Mouse (Mus musculus): ENCODE measurements around the gene Mrpl53. TPM values are rescaled to one million over a fixed set of nuclear protein-coding genes. Genes with fewer than 3 reads are reported as not detected.

Gene Mrpl53
- total and polyA plus RNA-seq, 2 experiments, result 73.8 to 78.2 TPM

DNA sequence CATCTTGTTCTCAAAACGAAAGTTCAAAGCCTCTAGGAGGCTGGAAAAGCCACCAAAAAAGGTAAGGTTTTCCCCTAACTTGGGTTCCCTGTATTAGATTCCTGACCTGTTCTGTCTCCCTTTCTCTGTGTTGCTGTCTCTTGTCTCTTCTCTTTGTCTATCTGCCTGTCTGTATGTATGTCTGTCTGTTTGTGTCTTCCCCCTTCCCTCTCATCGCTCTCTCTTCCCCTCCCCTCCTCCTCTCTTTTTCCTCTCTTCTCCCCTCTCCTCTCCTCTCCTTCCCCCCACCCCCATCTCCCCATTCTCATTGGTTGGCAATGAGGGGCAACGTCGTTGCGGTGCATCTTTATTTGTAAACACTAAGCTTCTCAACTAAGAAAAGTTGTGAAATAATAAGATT is 16.5 kb downstream of the Mrpl53 start, which contains the start of gene Ino80b:
TSS of gene Ino80b (minus strand) at position 101 of the 400 bp plus-strand sequence.
- Histone ChIP-seq H3K79me2 (ENCODE audit: control insufficient read depth, insufficient read depth, low read length) (no peaks in the 10 kb centered on the region), H3K4me1 (ENCODE audit: control insufficient read depth, insufficient read depth, low read length) (peaks cover 7% of the 10 kb centered on the region), H3K9ac (ENCODE audit: low read depth, low read length) (peak within 1 kb of the TSS; percentile 96), H3K36me3 (ENCODE audit: control insufficient read depth, insufficient read depth, low read length) (no peaks in the 10 kb centered on the region; the same call in 1 of the 2 replicates), H3K4me3 (ENCODE audit: insufficient read depth, low read depth, low read length) (peak within 1 kb of the TSS; percentile 97), H3K27me3 (ENCODE audit: control insufficient read depth, insufficient read depth, low read length) (no peaks in the 10 kb centered on the region), H3K27ac (replicated peaks; ENCODE audit: insufficient read depth, low read depth, low read length) (peak within 1 kb of the TSS; percentile 66)
- TF ChIP-seq POLR2A (IDR thresholded peaks at IDR 0.05; ENCODE audit: extremely low read depth, insufficient read depth, low read length) (no peak), CTCF (IDR thresholded peaks at IDR 0.05; ENCODE audit: low read depth, low read length) (no peak)
- DNase-seq (ENCODE audit: extremely low read depth, low read depth, low spot score), result no peak
- 20% methylated on average over 5 of the region's 5 CpGs for WGBS

DNA sequence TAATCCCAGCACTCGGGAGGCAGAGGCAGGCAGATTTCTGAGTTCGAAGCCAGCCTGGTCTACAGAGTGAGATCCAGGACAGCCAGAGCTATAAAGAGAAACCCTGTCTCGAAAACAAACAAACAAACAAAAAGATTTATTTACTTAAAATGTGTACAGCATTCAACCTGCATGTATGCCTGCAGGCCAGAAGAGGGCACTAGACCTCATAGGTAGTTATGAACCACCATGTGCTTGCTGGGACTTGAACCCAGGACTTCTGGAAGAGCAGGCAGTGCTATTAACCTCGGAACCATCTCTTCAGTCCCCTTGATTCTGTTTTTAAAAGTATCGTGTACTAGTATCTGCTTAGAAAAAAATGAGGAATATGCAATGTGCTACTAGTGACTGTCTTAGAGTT is 18.6 kb downstream of the Mrpl53 start:
- Histone ChIP-seq H3K4me1 (ENCODE audit: control insufficient read depth, insufficient read depth, low read length) (peaks cover 10% of the 10 kb centered on the region), H3K9ac (ENCODE audit: low read depth, low read length) (no peak overlapping the region), H3K27me3 (ENCODE audit: control insufficient read depth, insufficient read depth, low read length) (no peaks in the 10 kb centered on the region), H3K27ac (replicated peaks; ENCODE audit: insufficient read depth, low read depth, low read length) (no peak overlapping the region), H3K4me3 (ENCODE audit: insufficient read depth, low read depth, low read length) (no peak overlapping the region), H3K79me2 (ENCODE audit: control insufficient read depth, insufficient read depth, low read length) (no peaks in the 10 kb centered on the region), H3K36me3 (ENCODE audit: control insufficient read depth, insufficient read depth, low read length) (no peaks in the 10 kb centered on the region; the same call in 1 of the 2 replicates)
- 96% methylated on average over 5 of the region's 5 CpGs for WGBS
- TF ChIP-seq POLR2A (IDR thresholded peaks at IDR 0.05; ENCODE audit: extremely low read depth, insufficient read depth, low read length) (no peak), CTCF (IDR thresholded peaks at IDR 0.05; ENCODE audit: low read depth, low read length) (no peak; the same call in 1 of the 2 replicates)
- DNase-seq (ENCODE audit: extremely low read depth, low read depth, low spot score), result no peak

DNA sequence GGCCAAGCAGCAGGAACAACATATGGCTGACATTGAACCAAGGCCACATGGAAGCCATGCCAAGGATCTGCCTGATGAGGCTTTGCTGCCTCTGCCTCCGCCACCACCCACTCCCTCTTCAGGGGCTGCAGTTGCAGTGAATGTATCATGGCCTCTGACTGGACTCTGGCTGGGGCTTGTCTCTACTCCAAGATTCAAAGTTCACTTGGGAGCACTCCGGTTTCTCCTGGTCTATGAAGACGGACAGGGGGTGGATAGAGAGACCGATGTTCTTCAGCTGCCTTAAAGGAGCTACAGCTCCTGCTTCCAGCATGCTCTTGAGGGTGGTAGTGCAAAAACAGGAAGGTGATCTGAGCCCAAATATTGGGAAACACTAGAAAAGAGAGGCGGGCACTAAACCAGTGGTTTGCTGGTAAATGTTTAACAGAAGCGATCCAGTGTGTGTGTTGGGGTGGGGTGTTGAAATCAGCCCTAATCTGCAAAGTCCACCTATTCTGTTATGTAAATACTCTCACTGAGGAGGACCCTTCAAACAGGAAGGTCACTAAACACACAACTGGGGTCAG is 22.7 kb downstream of the Mrpl53 start:
- Histone ChIP-seq H3K27ac (replicated peaks; ENCODE audit: insufficient read depth, low read depth, low read length) (peak overlapping the region; percentile 69), H3K4me1 (ENCODE audit: control insufficient read depth, insufficient read depth, low read length) (peaks cover 19% of the 10 kb centered on the region), H3K27me3 (ENCODE audit: control insufficient read depth, insufficient read depth, low read length) (no peaks in the 10 kb centered on the region), H3K4me3 (ENCODE audit: insufficient read depth, low read depth, low read length) (no peak overlapping the region), H3K36me3 (ENCODE audit: control insufficient read depth, insufficient read depth, low read length) (no peaks in the 10 kb centered on the region), H3K79me2 (ENCODE audit: control insufficient read depth, insufficient read depth, low read length) (no peaks in the 10 kb centered on the region), H3K9ac (ENCODE audit: low read depth, low read length) (peak overlapping the region; percentile 31)
- 14% methylated on average over 6 of the region's 6 CpGs for WGBS
- peak; percentile 98 for DNase-seq (ENCODE audit: extremely low read depth, low read depth, low spot score)
- TF ChIP-seq POLR2A (IDR thresholded peaks at IDR 0.05; ENCODE audit: extremely low read depth, insufficient read depth, low read length) (no peak), CTCF (IDR thresholded peaks at IDR 0.05; ENCODE audit: low read depth, low read length) (no peak)

DNA sequence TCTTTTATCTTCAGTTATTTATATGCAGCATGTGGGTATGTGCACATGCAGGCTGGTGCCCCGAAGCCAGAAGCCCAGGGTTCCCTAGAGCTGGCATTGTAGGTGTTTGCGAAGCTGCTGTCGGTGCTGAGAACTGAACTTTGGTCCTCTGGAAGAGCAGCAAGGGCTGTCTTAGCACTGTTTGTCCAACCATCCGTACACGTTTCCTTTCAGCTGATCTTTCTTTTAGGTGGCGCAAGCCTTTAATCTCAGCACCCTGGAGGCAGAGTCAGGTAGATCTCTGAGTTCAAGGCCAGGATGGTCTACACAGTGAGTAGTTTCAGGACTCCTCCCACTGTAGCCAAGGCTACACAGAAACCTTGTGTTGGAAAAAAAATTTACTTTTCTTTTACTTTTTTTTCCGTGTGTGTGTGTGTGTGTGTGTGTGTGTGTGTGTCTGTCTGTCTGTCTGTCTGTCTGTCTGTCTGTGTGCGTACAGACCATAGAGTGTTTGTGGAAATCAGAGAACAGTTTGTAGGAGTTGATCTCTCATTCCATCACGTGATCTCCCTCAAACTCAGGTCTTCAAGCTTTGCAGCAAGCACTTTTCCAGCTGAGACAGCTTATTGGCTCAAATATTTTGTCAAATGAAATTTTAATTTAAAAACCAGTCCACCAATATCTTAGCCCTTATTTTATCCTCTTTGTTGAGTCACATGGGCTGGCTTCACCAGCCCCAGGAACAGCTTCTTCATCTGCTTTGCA is 23.5 kb downstream of the Mrpl53 start:
- 30% methylated on average over 9 of the region's 9 CpGs for WGBS

DNA sequence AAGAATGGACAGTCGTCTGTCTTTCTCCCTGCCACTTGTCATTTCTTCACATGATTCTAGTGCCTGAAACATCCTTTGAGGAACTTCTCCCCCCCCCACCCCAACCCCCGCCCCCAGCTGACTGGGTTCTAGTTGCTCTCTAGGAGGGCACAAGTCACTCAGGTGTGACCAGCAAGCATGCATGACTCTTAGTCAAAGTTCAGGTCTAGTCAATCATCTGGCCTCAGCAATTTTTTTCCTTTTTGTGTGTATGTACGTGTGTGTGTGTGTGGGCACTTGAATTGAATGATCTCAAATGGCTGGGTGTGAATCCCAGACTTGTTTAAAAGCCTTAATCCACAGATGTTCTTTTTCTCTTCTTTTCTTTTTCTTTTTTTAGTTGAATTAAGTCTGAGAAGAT is 25.4 kb downstream of the Mrpl53 start:
- TF ChIP-seq POLR2A (IDR thresholded peaks at IDR 0.05; ENCODE audit: extremely low read depth, insufficient read depth, low read length) (no peak), CTCF (IDR thresholded peaks at IDR 0.05; ENCODE audit: low read depth, low read length) (no peak)
- peaks cover 26% of the 10 kb centered on the region for H3K4me1 ChIP-seq (ENCODE audit: control insufficient read depth, insufficient read depth, low read length)
- no peak overlapping the region for H3K27ac ChIP-seq (replicated peaks; ENCODE audit: insufficient read depth, low read depth, low read length)
- H3K9ac ChIP-seq (ENCODE audit: low read depth, low read length), result no peak overlapping the region
- peak; percentile 49 for DNase-seq (ENCODE audit: extremely low read depth, low read depth, low spot score)
- H3K4me3 ChIP-seq (ENCODE audit: insufficient read depth, low read depth, low read length), result no peak overlapping the region
- no peaks in the 10 kb centered on the region for H3K27me3 ChIP-seq (ENCODE audit: control insufficient read depth, insufficient read depth, low read length)
- 54% methylated on average over 3 of the region's 3 CpGs for WGBS
- H3K79me2 ChIP-seq (ENCODE audit: control insufficient read depth, insufficient read depth, low read length), result no peaks in the 10 kb centered on the region; the same call in 1 of the 2 replicates
- no peaks in the 10 kb centered on the region for H3K36me3 ChIP-seq (ENCODE audit: control insufficient read depth, insufficient read depth, low read length)

More for the DNA sequence above, 23.5 kb downstream of the Mrpl53 start:
- peak; percentile 97 for DNase-seq (ENCODE audit: extremely low read depth, low read depth, low spot score)
- TF ChIP-seq CTCF (IDR thresholded peaks at IDR 0.05; ENCODE audit: low read depth, low read length), result no peak
- no peak for TF ChIP-seq POLR2A (IDR thresholded peaks at IDR 0.05; ENCODE audit: extremely low read depth, insufficient read depth, low read length)
- Histone ChIP-seq H3K27me3 (ENCODE audit: control insufficient read depth, insufficient read depth, low read length) (no peaks in the 10 kb centered on the region), H3K9ac (ENCODE audit: low read depth, low read length) (no peak overlapping the region), H3K4me3 (ENCODE audit: insufficient read depth, low read depth, low read length) (no peak overlapping the region), H3K27ac (replicated peaks; ENCODE audit: insufficient read depth, low read depth, low read length) (peak overlapping the region; percentile 60), H3K36me3 (ENCODE audit: control insufficient read depth, insufficient read depth, low read length) (no peaks in the 10 kb centered on the region), H3K4me1 (ENCODE audit: control insufficient read depth, insufficient read depth, low read length) (peaks cover 19% of the 10 kb centered on the region), H3K79me2 (ENCODE audit: control insufficient read depth, insufficient read depth, low read length) (no peaks in the 10 kb centered on the region)
